15 mouse cellular contexts compared by ENCODE assay signal in genomic region chr13:29364901-29365625, GRCm38 (mm10).
A peak's percentile ranks its signal among the peaks of the same experiment; 100 is the strongest.
DNase-seq lines count a peak whose midpoint lies in the region; ATAC-seq lines count a peak whose summit lies in the region.
"Had no signal": no experiment of that assay in that cellular context is flagged by ENCODE, and none has a peak within 500 bp of the region (broad histone marks: within the 10 kb centered on the region; RNA-seq: fewer than 3 reads in every experiment).

No protein-coding gene starts in this region.

- no peaks in the 10 kb centered on the region for H3K27me3 ChIP-seq in heart, embryonic 16.5 days (ENCODE audit: control insufficient read depth, insufficient read depth, low read length)
- H3K27me3 ChIP-seq in forebrain, embryonic 16.5 days (replicated peaks; ENCODE audit: control insufficient read depth, insufficient read depth, low read length), result no peaks in the 10 kb centered on the region
- no peaks in the 10 kb centered on the region for H3K27me3 ChIP-seq in limb, embryonic 10.5 days (ENCODE audit: low read depth, poor library complexity, severe bottlenecking)
- H3K27me3 ChIP-seq in neural tube, embryonic 15.5 days (replicated peaks), result no peaks in the 10 kb centered on the region
- no peaks in the 10 kb centered on the region for H3K27me3 ChIP-seq in kidney, embryonic 14.5 days (ENCODE audit: control insufficient read depth, insufficient read depth, low read length)
- H3K27me3 ChIP-seq: intestine, embryonic 15.5 days; liver, embryonic 13.5 days; lung, embryonic 15.5 days had no signal

- DNase-seq in heart, postnatal 25 days (ENCODE audit: low spot score), result no peak
- no peak for DNase-seq in limb, embryonic 10.5 days (ENCODE audit: low spot score)
- DNase-seq in spleen, adult 12 weeks (ENCODE audit: low spot score), result no peak
- DNase-seq: adrenal gland, postnatal 10 days; cerebellum, adult 9-10 months; gastrocnemius, postnatal 14 days; heart, postnatal 14 days; liver, embryonic 13.5 days; thymus, postnatal 4 days had no signal

- H3K36me3 ChIP-seq in heart, embryonic 16.5 days (ENCODE audit: control insufficient read depth, insufficient read depth), result no peaks in the 10 kb centered on the region
- H3K36me3 ChIP-seq in forebrain, embryonic 16.5 days (ENCODE audit: control insufficient read depth, insufficient read depth), result no peaks in the 10 kb centered on the region
- H3K36me3 ChIP-seq in limb, embryonic 10.5 days, result no peaks in the 10 kb centered on the region
- no peaks in the 10 kb centered on the region for H3K36me3 ChIP-seq in neural tube, embryonic 15.5 days
- no peaks in the 10 kb centered on the region for H3K36me3 ChIP-seq in kidney, embryonic 14.5 days (ENCODE audit: control insufficient read depth, insufficient read depth, low read length)
- H3K36me3 ChIP-seq: intestine, embryonic 15.5 days; liver, embryonic 13.5 days; lung, embryonic 15.5 days had no signal

- 72% methylated on average over 13 of the region's 13 CpGs for WGBS in heart, embryonic 16.5 days
- 46% methylated on average over 13 of the region's 13 CpGs for WGBS in forebrain, embryonic 16.5 days
- 72% methylated on average over 13 of the region's 13 CpGs for WGBS in limb, embryonic 10.5 days
- WGBS in neural tube, embryonic 15.5 days, result 60% methylated on average over 13 of the region's 13 CpGs
- 73% methylated on average over 13 of the region's 13 CpGs for WGBS in kidney, embryonic 14.5 days

- no peaks in the 10 kb centered on the region for H3K9me3 ChIP-seq in heart, embryonic 16.5 days (replicated peaks; ENCODE audit: control insufficient read depth, low read length)
- no peaks in the 10 kb centered on the region for H3K9me3 ChIP-seq in forebrain, embryonic 16.5 days (ENCODE audit: control insufficient read depth, low read length)
- H3K9me3 ChIP-seq in limb, embryonic 10.5 days (replicated peaks), result no peaks in the 10 kb centered on the region
- H3K9me3 ChIP-seq in neural tube, embryonic 15.5 days (replicated peaks), result no peaks in the 10 kb centered on the region
- no peaks in the 10 kb centered on the region for H3K9me3 ChIP-seq in kidney, embryonic 14.5 days (ENCODE audit: control insufficient read depth, low read length)
- H3K9me3 ChIP-seq: intestine, embryonic 15.5 days; liver, embryonic 13.5 days; lung, embryonic 15.5 days had no signal

- no peak for ATAC-seq in heart, embryonic 16.5 days (replicated peaks; ENCODE audit: extremely low read depth, insufficient read depth, low FRiP score)
- peak; percentile 39; the same call in 1 of the 2 replicates for ATAC-seq in forebrain, embryonic 16.5 days
- ATAC-seq in neural tube, embryonic 15.5 days (ENCODE audit: low FRiP score), result peak; percentile 58; the same call in 1 of the 2 replicates
- no peak for ATAC-seq in kidney, embryonic 14.5 days (ENCODE audit: low FRiP score, low TSS enrichment)
- ATAC-seq: intestine, embryonic 15.5 days had no signal

- H3K4me1 ChIP-seq in heart, embryonic 16.5 days (ENCODE audit: control insufficient read depth, insufficient read depth, low read length), result peaks cover 9% of the 10 kb centered on the region
- peaks cover 23% of the 10 kb centered on the region for H3K4me1 ChIP-seq in forebrain, embryonic 16.5 days (replicated peaks; ENCODE audit: control insufficient read depth, insufficient read depth, low read length)
- peaks cover 30% of the 10 kb centered on the region for H3K4me1 ChIP-seq in limb, embryonic 10.5 days
- peaks cover 5% of the 10 kb centered on the region; the same call in 1 of the 2 replicates for H3K4me1 ChIP-seq in neural tube, embryonic 15.5 days
- H3K4me1 ChIP-seq in kidney, embryonic 14.5 days (ENCODE audit: control insufficient read depth, insufficient read depth, low read length), result 0 out of 2 replicates have a peak, but pooled peaks cover 3% of the 10 kb centered on the region
- H3K4me1 ChIP-seq: intestine, embryonic 15.5 days had no signal

- intact Hi-C loops in heart, postnatal 25 days (cut with DNase I), result no loop called here

- H3K9ac ChIP-seq in heart, embryonic 16.5 days (ENCODE audit: low read length), result peak overlapping the region; percentile 11; the same call in 1 of the 2 replicates
- 0 out of 2 replicates have a peak overlapping the region, but pooled peaks have one; percentile 31 for H3K9ac ChIP-seq in forebrain, embryonic 16.5 days (replicated peaks; ENCODE audit: low read depth, low read length)
- H3K9ac ChIP-seq in neural tube, embryonic 15.5 days (replicated peaks), result no peak overlapping the region
- H3K9ac ChIP-seq in kidney, embryonic 14.5 days (ENCODE audit: low read depth, low read length), result no peak overlapping the region
- H3K9ac ChIP-seq: intestine, embryonic 15.5 days; liver, embryonic 13.5 days; lung, embryonic 15.5 days had no signal

- no peak overlapping the region for H3K4me2 ChIP-seq in heart, embryonic 16.5 days (ENCODE audit: low read depth, low read length)
- H3K4me2 ChIP-seq in forebrain, embryonic 16.5 days (ENCODE audit: low read length), result no peak overlapping the region
- H3K4me2 ChIP-seq in neural tube, embryonic 15.5 days, result no peak overlapping the region; the same call in 1 of the 2 replicates
- no peak overlapping the region for H3K4me2 ChIP-seq in kidney, embryonic 14.5 days (replicated peaks; ENCODE audit: low read depth, low read length)
- H3K4me2 ChIP-seq: intestine, embryonic 15.5 days; liver, embryonic 13.5 days; lung, embryonic 15.5 days had no signal

- H3K27ac ChIP-seq in heart, embryonic 16.5 days (ENCODE audit: low read length), result no peak overlapping the region
- H3K27ac ChIP-seq in forebrain, embryonic 16.5 days (ENCODE audit: low read length), result peak overlapping the region; percentile 13; the same call in 1 of the 2 replicates
- peak overlapping the region; percentile 56; the same call in 1 of the 2 replicates for H3K27ac ChIP-seq in limb, embryonic 10.5 days
- H3K27ac ChIP-seq in neural tube, embryonic 15.5 days (replicated peaks), result no peak overlapping the region
- no peak overlapping the region for H3K27ac ChIP-seq in kidney, embryonic 14.5 days (ENCODE audit: low read depth, low read length)
- H3K27ac ChIP-seq: intestine, embryonic 15.5 days; liver, embryonic 13.5 days; lung, embryonic 15.5 days had no signal

- no peak overlapping the region for H3K4me3 ChIP-seq in heart, embryonic 16.5 days (ENCODE audit: low read length)
- no peak overlapping the region for H3K4me3 ChIP-seq in forebrain, embryonic 16.5 days (replicated peaks; ENCODE audit: low read length)
- no peak overlapping the region for H3K4me3 ChIP-seq in limb, embryonic 10.5 days
- H3K4me3 ChIP-seq in neural tube, embryonic 15.5 days (replicated peaks), result no peak overlapping the region
- no peak overlapping the region for H3K4me3 ChIP-seq in kidney, embryonic 14.5 days (ENCODE audit: low read length)
- H3K4me3 ChIP-seq: intestine, embryonic 15.5 days; liver, embryonic 13.5 days; lung, embryonic 15.5 days had no signal

Comparison
In these comparisons a context has a peak if more than half of its experiments do, and no peak if none do; other contexts are left out.
1. ATAC-seq: peak in forebrain, embryonic 16.5 days (single experiment) and neural tube, embryonic 15.5 days (single experiment); none in heart, embryonic 16.5 days (single experiment) and kidney, embryonic 14.5 days (single experiment).
2. H3K27ac ChIP-seq: peak in forebrain, embryonic 16.5 days (single experiment) and limb, embryonic 10.5 days (single experiment); none in heart, embryonic 16.5 days (single experiment), neural tube, embryonic 15.5 days (single experiment) and kidney, embryonic 14.5 days (single experiment).
3. H3K9ac ChIP-seq: peak in heart, embryonic 16.5 days (single experiment) and forebrain, embryonic 16.5 days (single experiment); none in neural tube, embryonic 15.5 days (single experiment) and kidney, embryonic 14.5 days (single experiment).